Mouse (Mus musculus) Muller cell, postnatal 12 days (primary cell): Measurements from ENCODE around the gene Slf2.
A peak's percentile ranks its signal among the peaks of the same experiment; 100 is the strongest.

Source experiments
- DNase-seq: peaks from one replicate; pipeline ENCODE4 v3.0.0-alpha.2; 2015; ENCODE audit errors: inconsistent ontology term

Slf2 gene

GRCm38 (mm10) chr19:44908836-44909460 is 22.0 kb upstream of the Slf2 start:
- DNase-seq = peak; percentile 96

GRCm38 (mm10) chr19:44914481-44915249 is 16.3 kb upstream of the Slf2 start:
- no peak for DNase-seq

DNA sequence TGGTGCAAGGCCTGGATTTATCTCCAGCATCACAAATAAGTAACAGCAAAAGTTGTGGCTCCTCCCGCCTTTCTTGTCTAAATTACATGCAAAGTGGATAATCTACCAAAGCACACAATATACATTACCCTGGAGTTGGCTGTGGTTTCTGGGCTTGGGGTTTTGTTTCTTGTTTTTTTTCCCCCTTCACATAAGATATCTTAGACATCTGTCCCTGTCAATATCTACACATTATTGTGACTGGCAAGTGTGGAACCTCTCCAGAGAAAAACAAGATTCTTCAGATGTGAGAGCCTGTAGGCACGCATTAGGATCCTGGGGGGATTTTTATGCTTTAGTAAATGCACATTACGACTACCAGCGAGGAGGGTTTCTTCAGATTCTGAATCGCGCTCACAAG is 12.8 kb upstream of the Slf2 start:
- DNase-seq = no peak

- no peak for DNase-seq
Measured at GRCm38 (mm10) chr19:44921466-44922139, 9.3 kb upstream of the Slf2 start.

- no peak for DNase-seq
Measured at GRCm38 (mm10) chr19:44922521-44922920, 8.4 kb upstream of the Slf2 start.

- DNase-seq = no peak
Measured at GRCm38 (mm10) chr19:44924699-44925098, 6.3 kb upstream of the Slf2 start.

GRCm38 (mm10) chr19:44926781-44927180 is 4.2 kb upstream of the Slf2 start:
- no peak for DNase-seq

- DNase-seq = no peak
Measured at GRCm38 (mm10) chr19:44927250-44927649, 3.7 kb upstream of the Slf2 start.

GRCm38 (mm10) chr19:44928185-44928584 is 2.8 kb upstream of the Slf2 start:
- no peak for DNase-seq

DNA sequence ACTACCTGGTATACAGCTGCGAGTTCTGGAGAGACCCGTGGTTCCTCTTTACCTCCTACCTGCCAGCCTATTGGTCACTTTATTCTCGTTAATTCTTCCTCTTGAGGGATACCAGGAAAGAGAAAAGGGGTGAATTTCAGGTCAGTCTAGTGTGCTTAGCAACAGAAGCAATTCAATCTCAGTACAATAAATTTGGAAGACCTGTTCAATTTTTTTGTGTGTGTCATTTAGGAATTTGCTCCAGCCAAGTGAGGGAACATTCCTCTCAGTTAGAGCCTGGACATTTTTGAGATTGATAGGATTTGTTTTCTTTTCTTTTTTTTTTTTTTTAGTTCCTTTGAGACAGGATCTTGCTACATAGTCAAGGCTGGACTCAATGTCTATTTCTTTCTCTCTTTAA is 1.7 kb upstream of the Slf2 start:
- peak; percentile 65 for DNase-seq

GRCm38 (mm10) chr19:44929663-44930062 is 1.3 kb upstream of the Slf2 start:
- no peak for DNase-seq

DNA sequence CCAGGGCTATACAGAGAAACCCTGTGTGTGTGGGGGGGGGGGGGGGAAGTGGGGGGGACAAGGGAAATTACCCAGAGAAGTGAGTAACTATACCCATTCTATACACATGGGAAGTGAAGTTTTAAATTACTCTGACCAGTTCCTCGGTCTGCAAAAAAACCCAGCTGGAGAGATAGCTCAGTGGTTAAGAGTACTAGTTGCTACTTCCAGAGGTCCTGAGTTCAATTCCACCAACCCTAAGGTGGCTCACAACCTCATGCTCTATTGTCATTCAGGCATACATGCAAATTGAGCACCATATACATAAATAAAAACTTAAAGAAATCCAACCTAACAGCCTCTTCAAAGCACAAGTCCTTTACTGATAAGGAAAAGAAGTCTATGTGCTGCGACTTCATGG is 829 bp upstream of the Slf2 start:
- no peak for DNase-seq

DNA sequence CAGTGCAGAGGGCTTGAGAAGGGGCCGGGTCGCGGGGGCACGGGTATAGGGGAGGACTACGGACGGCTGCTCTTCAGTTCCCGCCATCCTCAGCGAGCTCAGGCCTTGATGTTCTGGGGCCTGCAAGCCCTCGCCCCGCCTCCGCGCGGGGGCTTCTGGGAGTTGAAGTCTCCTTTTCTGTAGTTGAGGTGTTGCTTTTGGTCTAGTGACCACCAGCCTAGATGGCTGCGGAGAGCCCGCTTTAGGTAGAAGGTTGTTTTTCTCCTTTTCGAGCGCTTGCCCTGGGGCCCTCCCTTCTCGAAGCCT is 456 bp downstream of the Slf2 start:
- peak; percentile 96 for DNase-seq

GRCm38 (mm10) chr19:44932051-44932450 is 1.1 kb downstream of the Slf2 start:
- no peak for DNase-seq

- DNase-seq = peak; percentile 29
Measured at GRCm38 (mm10) chr19:44933136-44933535, 2.2 kb downstream of the Slf2 start.

- DNase-seq = no peak
Measured at GRCm38 (mm10) chr19:44959633-44960032, 28.7 kb downstream of the Slf2 start.

DNA sequence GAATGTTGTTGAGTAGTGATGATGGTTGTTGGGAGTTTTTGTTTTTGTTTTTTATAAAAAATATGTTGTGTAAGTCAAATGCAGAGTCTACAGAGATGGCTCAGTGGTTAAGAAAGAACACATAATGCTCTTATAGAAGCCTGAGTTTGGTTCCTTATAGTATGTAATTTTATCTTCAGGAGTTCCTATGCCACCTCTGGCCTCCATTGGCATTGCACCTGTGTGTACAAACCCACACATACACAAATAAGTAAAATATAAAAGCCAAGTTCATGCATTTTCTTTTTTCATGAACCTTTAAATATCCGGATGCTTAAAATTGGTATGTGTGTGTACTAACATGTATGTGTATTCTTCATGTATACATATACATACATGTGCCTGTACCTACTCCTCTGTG is 35.0 kb downstream of the Slf2 start:
- no peak for DNase-seq

- no peak for DNase-seq
Measured at GRCm38 (mm10) chr19:44968329-44968728, 37.4 kb downstream of the Slf2 start.

DNA sequence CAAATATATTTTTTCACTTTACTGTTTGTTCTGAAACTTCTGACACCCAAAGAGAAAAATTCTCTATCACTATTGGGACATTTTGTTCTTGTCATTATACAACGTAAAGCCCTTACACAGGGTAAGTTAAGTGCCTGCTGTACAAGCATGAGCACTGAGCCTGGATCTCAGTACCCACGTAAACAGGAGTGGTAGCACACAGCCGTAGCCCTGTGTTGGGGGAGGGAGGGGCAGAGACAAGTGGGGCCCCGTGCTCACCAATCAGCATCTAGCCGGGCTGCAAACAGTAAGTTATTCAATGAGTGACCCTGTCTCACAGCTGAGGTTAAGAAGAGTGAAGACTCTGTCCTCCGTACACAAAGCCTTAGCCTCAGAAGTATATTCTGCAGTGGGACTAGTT is 45.7 kb downstream of the Slf2 start:
- no peak for DNase-seq

GRCm38 (mm10) chr19:44977148-44977547 is 46.2 kb downstream of the Slf2 start:
- no peak for DNase-seq

DNA sequence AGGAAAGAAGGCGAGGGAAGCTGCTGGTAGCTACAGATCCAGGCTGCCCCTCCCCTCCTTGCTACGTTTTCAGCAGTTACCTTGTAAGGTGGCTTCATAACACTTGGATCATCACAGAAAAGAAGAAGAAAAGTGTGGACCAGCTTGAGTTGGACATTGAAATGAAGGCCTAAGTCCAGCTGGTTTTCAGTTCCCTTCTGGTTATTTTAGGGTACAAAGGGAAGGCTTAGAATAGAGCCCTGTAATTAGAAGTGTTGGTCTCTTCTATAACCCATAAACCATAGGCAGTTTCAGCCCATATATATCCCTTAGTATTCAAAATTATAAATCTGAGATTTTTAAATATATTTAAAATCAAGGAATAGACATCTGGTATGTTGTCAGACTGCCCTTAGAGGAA is 49.8 kb downstream of the Slf2 start:
- no peak for DNase-seq

DNA sequence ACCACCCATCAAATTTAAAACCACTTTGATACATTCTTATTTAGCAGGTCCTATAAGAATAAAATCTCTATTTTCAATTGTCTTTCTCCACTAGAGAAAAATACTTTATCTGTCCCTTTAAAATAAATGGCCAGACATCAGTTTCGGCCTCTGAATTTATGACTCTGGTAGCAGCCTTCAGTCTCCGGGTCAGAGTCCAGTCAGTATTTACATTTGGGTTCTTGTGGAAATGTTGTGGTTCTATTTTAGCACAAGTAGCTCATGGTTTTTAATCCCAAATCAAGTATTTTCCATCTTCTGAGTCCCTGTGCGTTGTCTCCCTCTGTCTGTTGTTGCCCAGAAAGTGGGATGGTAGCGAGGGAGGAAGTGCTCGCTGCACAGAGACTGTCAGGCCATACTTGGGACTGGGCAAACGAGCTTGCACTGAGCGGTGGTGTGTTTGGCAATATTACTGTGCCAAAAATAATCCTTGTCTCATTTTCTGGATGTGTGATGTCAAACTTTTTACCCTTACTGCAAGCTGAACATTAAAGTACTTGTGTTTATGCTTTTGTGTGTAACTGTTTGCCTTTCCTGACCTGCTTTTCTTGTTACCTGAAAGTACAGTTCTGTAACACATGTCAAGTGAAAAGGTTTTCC is 51.6 kb downstream of the Slf2 start:
- no peak for DNase-seq

DNA sequence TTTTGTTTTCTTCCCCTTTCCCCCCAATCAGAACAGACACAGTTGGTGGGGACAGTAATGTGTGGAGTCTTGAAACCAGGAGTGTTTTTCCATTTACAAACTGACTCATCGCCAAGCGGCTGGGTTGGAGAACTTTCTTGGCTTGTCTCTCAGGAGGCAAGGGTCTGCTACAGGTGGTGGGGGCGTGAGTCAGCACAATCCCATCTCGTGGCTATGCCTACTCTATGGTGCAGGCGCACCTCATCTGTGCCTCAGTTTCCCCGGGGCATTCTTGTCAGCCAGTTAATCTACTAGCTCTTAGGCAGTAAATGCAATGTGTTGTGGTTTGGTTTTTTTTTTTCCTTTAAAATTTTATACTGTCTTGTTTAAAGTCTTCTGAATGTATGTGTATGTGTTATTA is 52.4 kb downstream of the Slf2 start:
- DNase-seq = no peak
